Mouse (Mus musculus) cerebellum, adult (tissue): ENCODE data around the gene Vmn1r42.
"Not testable (repeated sequence)": the region's sequence is repeated elsewhere in the genome, so short reads cannot be mapped to it uniquely, and the experiment has no call there.

Source experiments
- ATAC-seq: cut with Nextera tagmentation; 2 replicates; pipeline ENCODE4 v1.9.2; 2017; ENCODE audit warnings: mild to moderate bottlenecking, moderate library complexity, mixed read lengths; ENCODE audit not compliant: insufficient number of reproducible peaks, low FRiP score, low TSS enrichment

Vmn1r42 gene

DNA sequence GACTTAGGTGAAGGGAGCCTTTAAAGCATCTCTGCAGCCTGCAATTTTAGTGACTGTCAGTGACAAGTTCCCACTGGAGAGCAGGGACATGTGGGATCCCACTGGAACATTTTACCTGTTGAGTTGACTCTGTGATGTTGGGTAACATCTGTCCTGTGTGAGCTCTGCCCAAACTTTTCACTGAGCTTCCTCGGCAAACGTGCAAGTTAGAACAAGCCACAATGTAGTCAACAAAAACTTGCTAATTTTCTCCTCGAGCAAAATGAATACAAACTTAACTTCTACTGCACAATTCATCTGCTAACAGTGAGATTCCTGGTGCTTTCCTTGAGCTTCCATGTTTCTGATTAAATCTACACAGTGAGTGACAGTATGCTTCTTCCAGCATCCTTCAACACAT, at the start of gene Vmn1r42, which contains the start of gene Vmn1r43:
Vmn1r42 (minus strand) TSS at position 101 of the 400 bp plus-strand sequence.
Vmn1r43 (minus strand) TSS at position 101 of the 400 bp plus-strand sequence.
- ATAC-seq = not testable (repeated sequence)

DNA sequence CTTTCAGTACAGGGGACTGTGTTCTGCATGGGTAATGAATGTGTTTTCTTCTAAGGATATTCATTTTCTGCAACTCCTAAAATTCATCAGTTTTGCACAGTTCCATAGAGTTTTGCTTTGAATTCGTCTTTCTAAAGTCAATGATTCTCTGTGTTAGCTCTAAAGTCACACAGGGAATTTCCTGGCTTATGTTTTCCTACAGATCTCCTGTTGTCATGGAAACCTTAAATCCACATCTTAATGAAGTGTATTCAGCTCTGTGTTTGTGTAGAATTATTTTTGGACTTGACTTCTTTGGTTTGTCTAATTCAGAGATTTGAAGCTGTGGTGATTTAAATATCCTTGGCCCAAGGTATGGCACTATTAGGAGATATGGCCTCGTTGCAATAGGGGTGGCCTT, 7.6 kb upstream of the Vmn1r42 start:
- ATAC-seq = no peak

DNA sequence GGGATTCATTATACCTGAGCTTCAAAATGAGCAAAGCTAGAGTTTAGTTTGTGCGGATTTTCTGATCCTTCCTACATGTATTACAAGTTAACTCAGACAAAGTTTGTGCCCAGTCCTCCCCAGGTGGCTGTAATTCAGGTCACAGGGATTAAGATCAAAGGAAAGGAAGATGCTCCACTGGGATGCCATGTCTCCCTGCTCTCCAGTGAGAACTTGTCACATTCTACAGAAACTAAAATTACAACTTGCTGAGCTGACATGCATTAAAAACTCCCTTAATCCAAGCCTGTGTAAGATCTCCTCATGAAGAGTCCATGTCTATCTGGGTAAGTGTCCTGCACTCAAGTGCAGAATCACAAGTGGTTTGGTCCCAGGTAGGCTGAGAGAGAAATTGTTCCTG, 7.1 kb upstream of the Vmn1r42 start, which contains the start of gene Vmn1r44:
Vmn1r44 (plus strand) TSS at position 301 of the 400 bp plus-strand sequence.
- ATAC-seq = no peak

DNA sequence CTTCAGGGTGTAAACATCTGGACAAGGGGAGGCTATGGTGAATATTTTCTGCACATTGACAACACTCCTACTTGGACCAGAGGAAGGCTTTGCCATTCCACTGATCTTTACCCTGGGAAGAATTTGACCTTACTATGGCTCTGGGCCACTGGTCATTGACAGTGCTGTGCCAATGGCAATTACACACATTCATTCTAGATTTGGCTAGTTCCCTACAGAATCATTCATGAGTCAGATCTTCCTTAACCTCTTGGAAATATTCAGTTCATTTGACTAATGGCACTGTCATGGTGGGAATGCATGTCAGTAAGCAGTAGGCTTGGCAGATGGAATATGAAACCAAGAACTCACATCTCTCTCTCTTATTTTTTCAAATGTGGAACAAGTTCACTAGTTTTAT, 4.7 kb upstream of the Vmn1r42 start:
- ATAC-seq = no peak

DNA sequence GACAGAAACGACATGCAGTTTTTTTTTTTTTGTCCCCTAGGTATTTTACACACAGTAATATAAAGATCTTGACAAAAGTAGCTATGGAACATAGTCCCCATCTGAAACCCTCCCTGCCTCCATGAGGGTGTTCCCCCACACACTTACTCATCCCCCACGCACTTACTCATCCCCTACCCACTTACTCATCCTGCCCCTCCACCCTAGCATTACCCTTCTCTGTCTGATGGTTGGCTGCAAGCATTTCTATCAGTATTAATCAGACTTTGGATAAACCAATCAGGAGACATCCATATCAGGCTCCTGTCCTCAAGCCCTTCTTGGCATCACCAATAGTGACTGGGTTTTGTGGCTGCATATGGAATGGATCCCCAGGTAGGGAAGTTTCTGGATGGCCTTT, 750 bp upstream of the Vmn1r42 start:
- no peak for ATAC-seq

DNA sequence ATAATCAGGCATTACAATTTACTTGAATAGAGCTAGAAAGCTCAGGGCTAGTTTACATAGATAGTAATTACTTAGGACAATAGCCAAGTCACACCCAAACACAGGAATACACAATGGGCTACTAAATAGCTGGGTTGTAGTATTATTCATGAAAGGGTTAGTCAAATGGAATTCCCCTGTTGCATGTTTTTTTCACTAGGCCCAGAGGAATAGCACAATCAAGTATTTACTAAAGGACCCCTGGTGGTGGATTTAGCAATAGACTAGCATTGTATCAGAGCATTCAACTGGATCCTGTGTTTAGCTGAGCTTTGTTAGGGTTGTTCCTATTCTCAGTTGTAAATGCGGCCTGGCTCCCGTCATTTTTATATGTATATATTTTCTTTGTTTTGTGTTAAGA, 8.2 kb downstream of the Vmn1r42 start:
- no peak for ATAC-seq

DNA sequence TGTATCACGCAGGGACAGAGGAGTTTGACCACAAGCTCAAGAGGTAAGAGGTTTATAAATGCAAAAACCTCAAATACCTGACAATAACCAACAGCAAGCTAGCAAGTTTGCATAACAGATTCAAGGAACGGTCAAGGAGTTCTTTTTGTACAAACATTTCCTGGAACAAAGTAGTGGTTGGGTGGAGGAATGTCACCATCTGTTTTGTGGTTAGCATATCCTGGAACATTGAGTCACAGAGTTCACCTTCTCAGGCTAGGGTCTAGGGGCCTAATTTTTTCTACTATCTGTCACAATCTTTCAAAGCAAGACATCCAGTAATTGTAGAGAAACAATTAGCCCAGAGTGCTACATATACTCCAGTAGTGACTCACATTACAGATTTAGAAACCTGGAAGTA, 8.9 kb downstream of the Vmn1r42 start:
- ATAC-seq = no peak

DNA sequence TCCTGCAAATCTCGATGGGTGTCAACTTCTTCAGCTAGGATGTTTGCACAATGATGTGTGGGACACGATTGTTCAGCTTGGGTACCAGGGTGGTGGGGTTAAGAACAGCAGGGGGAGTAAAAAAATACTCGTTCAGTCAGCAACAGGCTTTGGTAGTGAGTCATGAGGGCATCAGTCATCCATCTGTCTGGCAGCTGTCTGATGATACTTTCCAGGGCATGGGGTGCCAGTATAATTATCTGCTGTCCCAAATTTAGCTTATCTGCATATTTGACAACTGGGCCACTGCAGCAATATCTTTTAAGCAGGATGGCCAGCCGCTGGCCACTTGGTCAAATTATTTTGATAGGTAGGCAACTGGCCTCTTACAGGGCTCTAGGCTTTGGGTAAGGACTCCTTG, 12.4 kb downstream of the Vmn1r42 start:
- ATAC-seq = no peak

DNA sequence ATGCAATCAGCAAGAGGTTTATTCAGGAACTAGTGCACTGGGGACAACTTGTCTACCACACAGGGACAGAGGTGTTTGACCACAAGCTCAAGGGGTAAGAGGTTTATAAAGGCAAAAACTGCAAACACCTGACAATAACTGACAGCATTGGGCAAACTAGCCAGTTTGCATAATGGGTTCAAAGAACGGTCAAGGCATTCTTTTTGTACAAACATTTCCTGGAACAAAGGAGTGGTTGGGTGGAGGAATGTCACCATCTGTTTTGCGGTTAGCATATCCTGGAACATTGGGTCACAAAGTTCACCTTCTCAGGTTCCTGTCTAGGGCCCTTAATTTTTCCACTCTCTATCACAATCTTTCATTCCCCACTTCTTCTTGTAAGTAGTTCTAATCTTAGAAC, 16.4 kb downstream of the Vmn1r42 start:
- no peak for ATAC-seq

DNA sequence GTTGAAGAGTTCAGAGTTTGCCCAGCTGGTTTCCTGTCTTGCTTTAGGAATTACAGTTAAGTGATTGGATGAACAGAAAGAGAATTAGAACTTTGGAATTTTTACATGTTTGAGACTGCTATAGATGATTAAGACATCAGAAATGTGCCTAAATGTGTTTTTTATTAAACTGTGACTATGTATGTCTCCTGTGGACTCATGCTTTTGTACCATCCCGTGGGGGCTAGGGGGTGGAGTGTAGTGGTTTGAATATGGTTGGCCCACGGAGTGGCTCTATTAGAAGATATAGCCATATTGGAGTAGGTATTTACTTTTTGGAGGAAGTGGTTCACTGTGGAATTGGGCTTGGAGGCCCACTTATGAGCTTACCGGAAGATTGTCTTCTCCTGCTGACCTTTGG, 18.7 kb downstream of the Vmn1r42 start:
- ATAC-seq = no peak
